Comparison of ENCODE assay signal across 15 mouse cellular contexts in genomic region chr10:3969026-3969425, GRCm38 (mm10).
"Had no signal": no experiment of that assay in that cellular context is flagged by ENCODE, and none has a peak within 500 bp of the region (broad histone marks: within the 10 kb centered on the region; RNA-seq: fewer than 3 reads in every experiment).

No protein-coding gene starts in this region.

- H3K9me3 ChIP-seq: intestine, embryonic 15.5 days; liver, embryonic 13.5 days; midbrain, embryonic 12.5 days; midbrain, embryonic 15.5 days; neural tube, embryonic 13.5 days had no signal

- ATAC-seq: intestine, embryonic 15.5 days; midbrain, embryonic 15.5 days had no signal

- H3K4me3 ChIP-seq: intestine, embryonic 15.5 days; left cerebral cortex, adult 2 months; liver, embryonic 13.5 days; midbrain, embryonic 12.5 days; midbrain, embryonic 15.5 days; myocyte; neural tube, embryonic 13.5 days had no signal

- H3K27me3 ChIP-seq: intestine, embryonic 15.5 days; liver, embryonic 13.5 days; midbrain, embryonic 12.5 days; midbrain, embryonic 15.5 days; neural tube, embryonic 13.5 days had no signal

- DNase-seq: kidney, adult 11 months; kidney, postnatal 25 days; layer of hippocampus, postnatal 36 days; liver, embryonic 13.5 days; lung, adult 2 months; lung, postnatal 14 days; lung, postnatal 4 days; retina, postnatal 1 day; thymus, postnatal 25 days had no signal

- H3K4me2 ChIP-seq: intestine, embryonic 15.5 days; liver, embryonic 13.5 days; midbrain, embryonic 12.5 days; midbrain, embryonic 15.5 days; neural tube, embryonic 13.5 days had no signal

- H3K4me1 ChIP-seq: midbrain, embryonic 15.5 days had no signal

- H3K36me3 ChIP-seq: intestine, embryonic 15.5 days; liver, embryonic 13.5 days; midbrain, embryonic 15.5 days; neural tube, embryonic 13.5 days had no signal

- H3K9ac ChIP-seq: intestine, embryonic 15.5 days; liver, embryonic 13.5 days; midbrain, embryonic 12.5 days; midbrain, embryonic 15.5 days; neural tube, embryonic 13.5 days had no signal

- H3K27ac ChIP-seq: intestine, embryonic 15.5 days; left cerebral cortex, adult 2 months; liver, embryonic 13.5 days; midbrain, embryonic 12.5 days; midbrain, embryonic 15.5 days; neural tube, embryonic 13.5 days had no signal
